8 mouse cellular contexts compared by ENCODE assay signal in the genomic region with DNA sequence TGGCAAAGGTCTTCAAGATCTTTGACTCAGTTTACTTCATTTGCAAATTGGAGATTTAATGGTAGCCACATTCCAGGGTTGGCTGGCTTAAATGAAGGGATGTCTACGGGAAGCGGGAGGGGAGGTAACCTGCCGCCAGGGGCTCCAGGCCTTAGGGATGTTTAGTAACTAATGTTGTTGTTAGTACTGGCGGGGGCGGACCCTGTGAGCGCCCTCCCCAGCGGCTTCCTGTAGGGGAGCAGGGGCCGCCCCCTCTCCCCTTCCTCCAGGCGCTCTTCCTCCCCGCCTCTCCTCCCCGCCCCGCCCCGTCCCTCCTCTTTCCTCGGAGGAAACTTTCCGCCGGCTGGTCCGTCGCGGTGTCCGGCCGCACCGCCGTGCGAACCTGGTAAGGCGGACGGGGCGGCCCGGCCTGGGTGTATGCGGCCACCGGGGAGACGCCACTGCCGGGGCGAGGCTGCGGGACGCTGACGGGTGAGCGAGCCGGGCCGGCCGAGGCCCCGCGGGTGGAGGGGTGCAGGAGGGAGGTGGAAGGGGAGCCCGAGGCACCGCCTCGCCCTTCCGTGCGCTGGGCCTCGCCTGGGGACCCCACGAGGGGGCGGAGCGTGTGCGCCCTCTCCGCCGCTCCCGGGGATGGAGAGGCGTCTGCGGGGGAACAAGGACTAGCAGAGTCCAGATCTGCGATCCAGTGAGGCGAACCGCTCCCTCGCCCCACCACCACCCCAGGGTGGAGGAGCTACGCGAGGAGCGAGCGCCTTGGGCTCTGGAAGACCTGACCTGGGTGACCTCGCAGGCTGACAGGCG. TPM values are rescaled to one million over a fixed set of nuclear protein-coding genes. Genes with fewer than 3 reads are reported as not detected.
DNase-seq lines count a peak whose midpoint lies in the region; ATAC-seq and TF ChIP-seq lines count a peak whose summit lies in the region.

No protein-coding gene starts in this region.

- no peaks in the 10 kb centered on the region for H3K27me3 ChIP-seq in embryonic facial prominence, embryonic 14.5 days (replicated peaks; ENCODE audit: control insufficient read depth, insufficient read depth, low read length)
- H3K27me3 ChIP-seq in heart, embryonic 14.5 days (ENCODE audit: control insufficient read depth, insufficient read depth, low read length) = peaks cover 14% of the 10 kb centered on the region; the same call in 1 of the 2 replicates
- H3K27me3 ChIP-seq in kidney, postnatal 0 days (ENCODE audit: insufficient read depth, low read length) = no peaks in the 10 kb centered on the region
- H3K27me3 ChIP-seq in small intestine, adult 2 months (ENCODE audit: control insufficient read depth, insufficient read depth, low read length) = 0 out of 2 replicates have a peak, but pooled peaks cover 3% of the 10 kb centered on the region

- peak; percentile 53 for DNase-seq in WW6 (ENCODE audit: low read depth, low spot score)
- peak; percentile 92 for DNase-seq in embryonic facial prominence, embryonic 14.5 days (ENCODE audit: low spot score)
- DNase-seq in kidney, postnatal 0 days (ENCODE audit: low spot score) = peak; percentile 96
- no peak for DNase-seq in right cerebral cortex, postnatal 4 days
- no peak for DNase-seq in layer of hippocampus, adult 11-12 months (ENCODE audit: low spot score)

- H3K4me2 ChIP-seq in embryonic facial prominence, embryonic 14.5 days (ENCODE audit: low read depth, low read length) = peak overlapping the region; percentile 84
- H3K4me2 ChIP-seq in heart, embryonic 14.5 days (ENCODE audit: low read length) = peak overlapping the region; percentile 70
- peak overlapping the region; percentile 66 for H3K4me2 ChIP-seq in kidney, postnatal 0 days (ENCODE audit: low read length)

- peaks cover 21% of the 10 kb centered on the region for H3K36me3 ChIP-seq in embryonic facial prominence, embryonic 14.5 days (ENCODE audit: control insufficient read depth, insufficient read depth, low read length)
- H3K36me3 ChIP-seq in heart, embryonic 14.5 days (ENCODE audit: control insufficient read depth, insufficient read depth, low read length) = peaks cover 5% of the 10 kb centered on the region; the same call in 1 of the 2 replicates
- 0 out of 2 replicates have a peak, but pooled peaks cover 14% of the 10 kb centered on the region for H3K36me3 ChIP-seq in kidney, postnatal 0 days (ENCODE audit: insufficient read depth, low read length)
- no peaks in the 10 kb centered on the region for H3K36me3 ChIP-seq in macrophage (ENCODE audit: inconsistent target)
- H3K36me3 ChIP-seq in small intestine, adult 2 months (ENCODE audit: control insufficient read depth, insufficient read depth, low read length) = peaks cover 3% of the 10 kb centered on the region; the same call in 1 of the 2 replicates

- peak overlapping the region; percentile 89 for H3K27ac ChIP-seq in embryonic facial prominence, embryonic 14.5 days (replicated peaks; ENCODE audit: low read depth, low read length)
- H3K27ac ChIP-seq in heart, embryonic 14.5 days (replicated peaks in 1 of 2; ENCODE audit: control insufficient read depth in 1 of 2, insufficient read depth in 1 of 2, low read depth in 2 of 2, low read length in 2 of 2) = peak overlapping the region; percentile 70 to 81
- peak overlapping the region; percentile 96 for H3K27ac ChIP-seq in kidney, postnatal 0 days
- no peak overlapping the region for H3K27ac ChIP-seq in macrophage
- peak overlapping the region; percentile 74 for H3K27ac ChIP-seq in small intestine, adult 2 months (ENCODE audit: insufficient read depth, low read depth, low read length)

- peak; percentile 34; the same call in 1 of the 2 replicates for TF ChIP-seq POLR2A in small intestine, adult 2 months (IDR thresholded peaks at IDR 0.05; ENCODE audit: low read depth, low read length)

- no peaks in the 10 kb centered on the region for H3K9me3 ChIP-seq in embryonic facial prominence, embryonic 14.5 days (ENCODE audit: control insufficient read depth, low read length)
- no peaks in the 10 kb centered on the region for H3K9me3 ChIP-seq in heart, embryonic 14.5 days (ENCODE audit: control insufficient read depth, low read length)
- no peaks in the 10 kb centered on the region for H3K9me3 ChIP-seq in kidney, postnatal 0 days (replicated peaks; ENCODE audit: low read length)

- TF ChIP-seq CTCF in kidney, postnatal 0 days (IDR thresholded peaks at IDR 0.05; ENCODE audit: low read depth) = peak; percentile 42
- TF ChIP-seq CTCF in small intestine, adult 2 months (IDR thresholded peaks at IDR 0.05; ENCODE audit: extremely low read depth, insufficient read length, insufficient replicate concordance, low read depth, low read length) = no peak

- H3K4me3 ChIP-seq in embryonic facial prominence, embryonic 14.5 days (ENCODE audit: low read depth, low read length) = peak overlapping the region; percentile 68
- peak overlapping the region; percentile 56 to 67 for H3K4me3 ChIP-seq in heart, embryonic 14.5 days (ENCODE audit: control insufficient read depth in 1 of 2, insufficient read depth in 1 of 2, low read depth in 1 of 2, low read length in 2 of 2)
- H3K4me3 ChIP-seq in kidney, postnatal 0 days (replicated peaks; ENCODE audit: low read depth, low read length) = peak overlapping the region; percentile 55
- H3K4me3 ChIP-seq in macrophage (ENCODE audit: inconsistent target) = peak overlapping the region; percentile 25
- peak overlapping the region; percentile 76 for H3K4me3 ChIP-seq in small intestine, adult 2 months (ENCODE audit: low read depth, low read length)

- H3K79me2 ChIP-seq in macrophage (ENCODE audit: inconsistent target) = no peaks in the 10 kb centered on the region

- peaks cover 31% of the 10 kb centered on the region for H3K4me1 ChIP-seq in embryonic facial prominence, embryonic 14.5 days (ENCODE audit: control insufficient read depth, insufficient read depth, low read length)
- peaks cover 31 to 32% of the 10 kb centered on the region in 2 experiments for H3K4me1 ChIP-seq in heart, embryonic 14.5 days (ENCODE audit: control insufficient read depth in 2 of 2, insufficient read depth in 2 of 2, low read length in 2 of 2)
- peaks cover 37% of the 10 kb centered on the region for H3K4me1 ChIP-seq in kidney, postnatal 0 days (replicated peaks; ENCODE audit: insufficient read depth, low read length)
- H3K4me1 ChIP-seq in small intestine, adult 2 months (ENCODE audit: control insufficient read depth, insufficient read depth, insufficient read length, low read length) = peaks cover 7% of the 10 kb centered on the region; the same call in 1 of the 2 replicates

- H3K9ac ChIP-seq in embryonic facial prominence, embryonic 14.5 days (ENCODE audit: low read depth, low read length) = peak overlapping the region; percentile 74
- H3K9ac ChIP-seq in heart, embryonic 14.5 days (ENCODE audit: low read length) = peak overlapping the region; percentile 80
- peak overlapping the region; percentile 87 for H3K9ac ChIP-seq in kidney, postnatal 0 days (ENCODE audit: low read depth, low read length)

- ATAC-seq in embryonic facial prominence, embryonic 14.5 days (ENCODE audit: low read depth) = peak; percentile 73
- ATAC-seq in heart, embryonic 14.5 days (ENCODE audit: insufficient number of reproducible peaks, insufficient read depth, low FRiP score, low read depth) = peak; percentile 73
- peak; percentile 63 for ATAC-seq in kidney, postnatal 0 days (replicated peaks; ENCODE audit: low FRiP score, low read depth)

- 2% methylated on average over 39 of the region's 67 CpGs for WGBS in embryonic facial prominence, embryonic 14.5 days
- WGBS in heart, embryonic 14.5 days = under 1% methylated on average over 38 of the region's 67 CpGs
- WGBS in kidney, postnatal 0 days = under 1% methylated on average over 63 of the region's 67 CpGs
- 2% methylated on average over 57 of the region's 67 CpGs for WGBS in macrophage (ENCODE audit: missing documents)
- WGBS in small intestine, adult 2 months = under 1% methylated on average over 62 of the region's 67 CpGs

RNA-seq across cellular contexts. Expression of a gene that starts 0.8 kb away (rescaled TPM):
- 78.9 and 81.7 TPM in 2 replicates for polyA plus RNA-seq in embryonic facial prominence, embryonic 14.5 days (2014; fragmentation: Nextera tagmentation; extraction: Ambion mirVana)
- polyA plus RNA-seq in heart, embryonic 14.5 days (2014; fragmentation: Nextera tagmentation; extraction: Ambion mirVana) = 31.8 and 33.9 TPM in 2 replicates
- polyA plus RNA-seq in kidney, postnatal 0 days (2015; fragmentation: Nextera tagmentation; extraction: Ambion mirVana) = 130 and 149 TPM in 2 replicates
- 10 to 100 TPM in 22 of 26 experiments, 1 to 10 TPM in 4; 5.5 to 52.5 (median 24.9) TPM for total RNA-seq in macrophage (2018; cell fraction: chromatin; rRNA removed)
- 10 to 100 TPM in 25 of 26 experiments, 1 to 10 TPM in 1; 9.7 to 59.7 (median 31.6) TPM for total RNA-seq in macrophage (2018; cell fraction: cytosol; rRNA removed)
- total RNA-seq in macrophage (2018; cell fraction: nucleus; rRNA removed) = 10 to 100 TPM; 10.2 to 90.6 (median 43.6) TPM
- polyA plus RNA-seq in macrophage (2018) = 4.4 to 20.0 TPM (median 6.2 TPM) in 3 replicates
- 45.0 and 54.3 TPM in 2 replicates for polyA plus RNA-seq in small intestine, adult 2 months (2012; rRNA removed)

RNA-seq across cellular contexts. Expression of a gene that starts 14.9 kb away (rescaled TPM):
- polyA plus RNA-seq in embryonic facial prominence, embryonic 14.5 days (2014; fragmentation: Nextera tagmentation; extraction: Ambion mirVana) = 7.8 and 7.9 TPM in 2 replicates
- polyA plus RNA-seq in heart, embryonic 14.5 days (2014; fragmentation: Nextera tagmentation; extraction: Ambion mirVana) = 2.5 and 2.7 TPM in 2 replicates
- polyA plus RNA-seq in kidney, postnatal 0 days (2015; fragmentation: Nextera tagmentation; extraction: Ambion mirVana) = 9.2 and 9.7 TPM in 2 replicates
- total RNA-seq in macrophage (2018; cell fraction: chromatin; rRNA removed) = 10 to 100 TPM in 13 of 26 experiments, 1 to 10 TPM in 13; 1.8 to 56.2 (median 10.6) TPM
- 1 to 10 TPM in 19 of 26 experiments, under 1 TPM in 7; 0.39 to 5.8 (median 1.6) TPM for total RNA-seq in macrophage (2018; cell fraction: cytosol; rRNA removed)
- total RNA-seq in macrophage (2018; cell fraction: nucleus; rRNA removed) = 10 to 100 TPM in 7 of 26 experiments, 1 to 10 TPM in 16, under 1 TPM in 3; 0.49 to 20.7 (median 6.4) TPM
- polyA plus RNA-seq in macrophage (2018) = 0.38 to 0.59 TPM (median 0.58 TPM) in 3 replicates
- 5.2 and 6.5 TPM in 2 replicates for polyA plus RNA-seq in small intestine, adult 2 months (2012; rRNA removed)

RNA-seq across cellular contexts. Expression of a gene that starts 44.6 kb away (rescaled TPM):
- polyA plus RNA-seq in embryonic facial prominence, embryonic 14.5 days (2014; fragmentation: Nextera tagmentation; extraction: Ambion mirVana) = 26.8 and 32.1 TPM in 2 replicates
- 13.1 and 17.8 TPM in 2 replicates for polyA plus RNA-seq in heart, embryonic 14.5 days (2014; fragmentation: Nextera tagmentation; extraction: Ambion mirVana)
- polyA plus RNA-seq in kidney, postnatal 0 days (2015; fragmentation: Nextera tagmentation; extraction: Ambion mirVana) = 27.1 and 28.7 TPM in 2 replicates
- 100 to 1,000 TPM in 16 of 26 experiments, 10 to 100 TPM in 10; 28.6 to 423 (median 113) TPM for total RNA-seq in macrophage (2018; cell fraction: chromatin; rRNA removed)
- 100 to 1,000 TPM in 6 of 26 experiments, 10 to 100 TPM in 20; 25.5 to 234 (median 49.3) TPM for total RNA-seq in macrophage (2018; cell fraction: cytosol; rRNA removed)
- total RNA-seq in macrophage (2018; cell fraction: nucleus; rRNA removed) = 100 to 1,000 TPM in 14 of 26 experiments, 10 to 100 TPM in 12; 30.0 to 320 (median 112) TPM
- polyA plus RNA-seq in macrophage (2018) = 16.8 to 26.2 TPM (median 19.5 TPM) in 3 replicates
- polyA plus RNA-seq in small intestine, adult 2 months (2012; rRNA removed) = 14.5 and 24.0 TPM in 2 replicates

RNA-seq across cellular contexts. Expression of a gene that starts 51.9 kb away (rescaled TPM):
- polyA plus RNA-seq in embryonic facial prominence, embryonic 14.5 days (2014; fragmentation: Nextera tagmentation; extraction: Ambion mirVana) = 52.0 and 54.1 TPM in 2 replicates
- polyA plus RNA-seq in heart, embryonic 14.5 days (2014; fragmentation: Nextera tagmentation; extraction: Ambion mirVana) = 45.4 and 49.1 TPM in 2 replicates
- 58.5 and 59.0 TPM in 2 replicates for polyA plus RNA-seq in kidney, postnatal 0 days (2015; fragmentation: Nextera tagmentation; extraction: Ambion mirVana)
- 10 to 100 TPM in 18 of 26 experiments, 1 to 10 TPM in 8; 5.1 to 20.2 (median 12.4) TPM for total RNA-seq in macrophage (2018; cell fraction: chromatin; rRNA removed)
- total RNA-seq in macrophage (2018; cell fraction: cytosol; rRNA removed) = 10 to 100 TPM; 38.7 to 55.8 (median 46.8) TPM
- total RNA-seq in macrophage (2018; cell fraction: nucleus; rRNA removed) = 10 to 100 TPM; 13.9 to 38.0 (median 27.4) TPM
- polyA plus RNA-seq in macrophage (2018) = 32.0 to 47.2 TPM (median 38.4 TPM) in 3 replicates
- polyA plus RNA-seq in small intestine, adult 2 months (2012; rRNA removed) = 10.7 and 13.3 TPM in 2 replicates

RNA-seq across cellular contexts. Expression of a gene that starts 54.2 kb away (rescaled TPM):
- polyA plus RNA-seq in embryonic facial prominence, embryonic 14.5 days (2014; fragmentation: Nextera tagmentation; extraction: Ambion mirVana) = 185 and 198 TPM in 2 replicates
- polyA plus RNA-seq in heart, embryonic 14.5 days (2014; fragmentation: Nextera tagmentation; extraction: Ambion mirVana) = 132 and 148 TPM in 2 replicates
- polyA plus RNA-seq in kidney, postnatal 0 days (2015; fragmentation: Nextera tagmentation; extraction: Ambion mirVana) = 136 and 156 TPM in 2 replicates
- total RNA-seq in macrophage (2018; cell fraction: chromatin; rRNA removed) = 1,000 to 10,000 TPM in 11 of 26 experiments, 100 to 1,000 TPM in 15; 773 to 1,275 (median 979) TPM
- total RNA-seq in macrophage (2018; cell fraction: cytosol; rRNA removed) = 100 to 1,000 TPM in 24 of 26 experiments, 10 to 100 TPM in 2; 90.2 to 183 (median 118) TPM
- 100 to 1,000 TPM; 424 to 709 (median 586) TPM for total RNA-seq in macrophage (2018; cell fraction: nucleus; rRNA removed)
- 109 to 345 TPM (median 123 TPM) in 3 replicates for polyA plus RNA-seq in macrophage (2018)
- 10.0 and 22.1 TPM in 2 replicates for polyA plus RNA-seq in small intestine, adult 2 months (2012; rRNA removed)

Comparison
In these comparisons a context has a peak if more than half of its experiments do, and no peak if none do; other contexts are left out.
1. DNase-seq: peak in WW6 (single experiment), embryonic facial prominence, embryonic 14.5 days (single experiment) and kidney, postnatal 0 days (single experiment); none in right cerebral cortex, postnatal 4 days (single experiment) and layer of hippocampus, adult 11-12 months (single experiment).
2. H3K4me3 ChIP-seq: peak in every context shown above with its lines; median percentile 76 in small intestine, adult 2 months; 68 in embryonic facial prominence, embryonic 14.5 days; 62 in heart, embryonic 14.5 days; 55 in kidney, postnatal 0 days; 25 in macrophage.
3. Peak in every context shown above with its lines, with median percentiles within 50 percentile points of each other: ATAC-seq, H3K4me2 ChIP-seq and H3K9ac ChIP-seq.